Mouse (Mus musculus) stomach, postnatal 0 days (tissue): ENCODE results near the gene D630039A03Rik. TPM values are rescaled to one million over a fixed set of nuclear protein-coding genes. Genes with fewer than 3 reads are reported as not detected.

Source experiments
- ATAC-seq: fragments of 200-750 bp; cut with Nextera tagmentation; 2 replicates; pipeline ENCODE4 v1.8.0; 2017; ENCODE audit not compliant: low FRiP score, low TSS enrichment
- DNase-seq: peaks from one replicate; pipeline ENCODE4 v3.0.0-alpha.2; 2016; ENCODE audit warnings: low spot score
- H3K27ac ChIP-seq: fragments of 300-500 bp; sonication (generic); replicated peaks from 2 replicates; pipeline ENCODE4 v1.5.1; 2014; ENCODE audit warnings: mild to moderate bottlenecking, control low read depth
- H3K27me3 ChIP-seq: fragments of 300-500 bp; sonication (generic); 2 replicates; pipeline ENCODE4 v1.6.1; 2014; ENCODE audit warnings: low read length; ENCODE audit not compliant: control insufficient read depth, insufficient read depth
- H3K36me3 ChIP-seq: fragments of 300-500 bp; sonication (generic); 2 replicates; pipeline ENCODE4 v1.6.1; 2014; ENCODE audit warnings: low read length, mixed read lengths; ENCODE audit not compliant: control insufficient read depth, insufficient read depth
- H3K4me1 ChIP-seq: fragments of 300-500 bp; sonication (generic); replicated peaks from 2 replicates; pipeline ENCODE4 v1.6.1; 2014; ENCODE audit warnings: antibody characterized with exemption; ENCODE audit not compliant: control insufficient read depth, insufficient read depth
- H3K4me2 ChIP-seq: fragments of 300-500 bp; sonication (generic); replicated peaks from 2 replicates; pipeline ENCODE4 v1.6.1; 2014; ENCODE audit warnings: low read depth, mild to moderate bottlenecking, control low read depth, moderate library complexity
- H3K4me3 ChIP-seq: fragments of 300-500 bp; sonication (generic); 2 replicates; pipeline ENCODE4 v1.5.1; 2014; ENCODE audit warnings: low read depth, low read length, control low read depth
- H3K9ac ChIP-seq: fragments of 300-500 bp; sonication (generic); 2 replicates; pipeline ENCODE4 v1.6.1; 2014; ENCODE audit warnings: mild to moderate bottlenecking, low read length, control low read depth, mixed read lengths
- H3K9me3 ChIP-seq: fragments of 300-500 bp; sonication (generic); 2 replicates; pipeline ENCODE4 v1.6.1; 2016; ENCODE audit warnings: low read length; ENCODE audit not compliant: control insufficient read depth
- CTCF ChIP-seq: IDR thresholded peaks from 2 replicates; pipeline ENCODE4 v1.5.1; 2016; ENCODE audit warnings: antibody characterized with exemption, low read depth, mild to moderate bottlenecking, moderate library complexity
- EP300 ChIP-seq: optimal IDR thresholded peaks from 2 replicates; pipeline ENCODE3; 2016; ENCODE audit warnings: antibody characterized with exemption
- WGBS: fragments of 180-500 bp; shearing (Covaris S2); extraction: QIAGEN DNeasy Blood & Tissue Kit; methylation state at CpG from one replicate; pipeline ENCODE4 v1.1.7; 2014; 5-methylcytosine and 5-hydroxymethylcytosine counted together
- polyA plus RNA-seq: library from polyadenylated mRNA; unstranded; fragments of >200 nt; fragmentation: Nextera tagmentation; extraction: Ambion mirVana; gene quantifications from 2 replicates; pipeline ENCODE4 v1.2.1, GENCODE M21; 2015

The D630039A03Rik gene
- polyA plus RNA-seq, 1 experiment from 2014 or later: 12.7 TPM

GRCm38 (mm10) chr4:57902619-57903018 lies 13.5 kb downstream of the D630039A03Rik start:
- H3K9me3 ChIP-seq: no peaks in the 10 kb centered on the region
- no peak for ATAC-seq
- 81% methylated on average over 5 of the region's 5 CpGs for WGBS

GRCm38 (mm10) chr4:57901210-57901609 lies 14.9 kb downstream of the D630039A03Rik start:
- Histone ChIP-seq H3K27me3 (no peaks in the 10 kb centered on the region), H3K4me3 (no peak overlapping the region), H3K4me1 (0 out of 2 replicates have a peak, but pooled peaks cover 2% of the 10 kb centered on the region), H3K9me3 (no peaks in the 10 kb centered on the region), H3K4me2 (no peak overlapping the region), H3K27ac (no peak overlapping the region), H3K36me3 (no peaks in the 10 kb centered on the region), H3K9ac (no peak overlapping the region)
- DNase-seq: peak; percentile 54
- TF ChIP-seq EP300: no peak
- TF ChIP-seq CTCF: peak; percentile 91
- WGBS: 21% methylated on average over 4 of the region's 4 CpGs
- ATAC-seq: no peak; the same call in 1 of the 2 replicates

More at GRCm38 (mm10) chr4:57902619-57903018, 13.5 kb downstream of the D630039A03Rik start:
- no peak overlapping the region for H3K27ac ChIP-seq
- TF ChIP-seq EP300: no peak
- TF ChIP-seq CTCF: no peak
- no peak overlapping the region for H3K4me2 ChIP-seq
- no peak overlapping the region for H3K9ac ChIP-seq
- DNase-seq: no peak
- H3K4me3 ChIP-seq: no peak overlapping the region
- no peaks in the 10 kb centered on the region for H3K36me3 ChIP-seq
- 0 out of 2 replicates have a peak, but pooled peaks cover 2% of the 10 kb centered on the region for H3K4me1 ChIP-seq
- no peaks in the 10 kb centered on the region for H3K27me3 ChIP-seq

GRCm38 (mm10) chr4:57896631-57897030 lies 19.5 kb downstream of the D630039A03Rik start:
- Histone ChIP-seq H3K4me2 (no peak overlapping the region), H3K36me3 (peaks cover 3% of the 10 kb centered on the region; the same call in 1 of the 2 replicates), H3K4me3 (no peak overlapping the region), H3K9ac (no peak overlapping the region), H3K9me3 (no peaks in the 10 kb centered on the region), H3K27me3 (no peaks in the 10 kb centered on the region), H3K27ac (no peak overlapping the region), H3K4me1 (peaks cover 2% of the 10 kb centered on the region; the same call in 1 of the 2 replicates)
- WGBS: 83% methylated on average over 3 of the region's 3 CpGs
- ATAC-seq (no peak), DNase-seq (no peak)
- TF ChIP-seq EP300: no peak
- TF ChIP-seq CTCF: no peak

- H3K36me3 ChIP-seq: peaks cover 3% of the 10 kb centered on the region; the same call in 1 of the 2 replicates
- H3K4me3 ChIP-seq: no peak overlapping the region
- ATAC-seq: no peak
- no peaks in the 10 kb centered on the region for H3K27me3 ChIP-seq
- H3K27ac ChIP-seq: no peak overlapping the region
- no peaks in the 10 kb centered on the region for H3K9me3 ChIP-seq
- TF ChIP-seq CTCF: no peak
- TF ChIP-seq EP300: no peak
- no peak overlapping the region for H3K4me2 ChIP-seq
- no peak for DNase-seq
- peaks cover 2% of the 10 kb centered on the region; the same call in 1 of the 2 replicates for H3K4me1 ChIP-seq
- no peak overlapping the region for H3K9ac ChIP-seq
- WGBS: 33% methylated on average over 6 of the region's 6 CpGs
Observed at GRCm38 (mm10) chr4:57895902-57896301, 20.2 kb downstream of the D630039A03Rik start.

- Histone ChIP-seq H3K4me3 (no peak overlapping the region), H3K4me1 (peaks cover 2% of the 10 kb centered on the region; the same call in 1 of the 2 replicates), H3K27ac (peak overlapping the region; percentile 24; the same call in 1 of the 2 replicates), H3K4me2 (no peak overlapping the region), H3K9ac (no peak overlapping the region), H3K9me3 (no peaks in the 10 kb centered on the region), H3K27me3 (no peaks in the 10 kb centered on the region), H3K36me3 (peaks cover 3% of the 10 kb centered on the region; the same call in 1 of the 2 replicates)
- ATAC-seq: no peak
- DNase-seq: no peak
- WGBS: 50% methylated on average over 5 of the region's 5 CpGs
- TF ChIP-seq CTCF: no peak
- TF ChIP-seq EP300: no peak
Observed at GRCm38 (mm10) chr4:57895140-57895539, 21.0 kb downstream of the D630039A03Rik start.

- Histone ChIP-seq H3K4me2 (no peak overlapping the region), H3K4me3 (no peak overlapping the region), H3K27me3 (no peaks in the 10 kb centered on the region), H3K36me3 (peaks cover 3% of the 10 kb centered on the region; the same call in 1 of the 2 replicates), H3K4me1 (peaks cover 2% of the 10 kb centered on the region; the same call in 1 of the 2 replicates), H3K27ac (no peak overlapping the region), H3K9me3 (no peaks in the 10 kb centered on the region), H3K9ac (no peak overlapping the region)
- TF ChIP-seq CTCF: no peak
- no peak for TF ChIP-seq EP300
- no peak for ATAC-seq
- 86% methylated on average over 10 of the region's 10 CpGs for WGBS
- no peak for DNase-seq
Observed at GRCm38 (mm10) chr4:57892001-57892586, 24.0 kb downstream of the D630039A03Rik start.
